Comparison of ENCODE assay signal across 18 mouse cellular contexts in genomic region chrX:73658391-73658790, GRCm38 (mm10). TPM values are rescaled to one million over a fixed set of nuclear protein-coding genes. Genes with fewer than 3 reads are reported as not detected.
DNase-seq lines count a peak whose midpoint lies in the region; ATAC-seq and TF ChIP-seq lines count a peak whose summit lies in the region.
"Had no signal": no experiment of that assay in that cellular context is flagged by ENCODE, and none has a peak within 500 bp of the region (broad histone marks: within the 10 kb centered on the region; RNA-seq: fewer than 3 reads in every experiment).

No protein-coding gene starts in this region.

- 0 out of 2 replicates have a peak overlapping the region, but pooled peaks have one; percentile 75 for H3K9ac ChIP-seq in hindbrain, embryonic 13.5 days
- no peak overlapping the region for H3K9ac ChIP-seq in hindbrain, embryonic 11.5 days (ENCODE audit: low read depth, low read length)
- H3K9ac ChIP-seq in forebrain, embryonic 14.5 days (ENCODE audit: low read length): no peak overlapping the region
- no peak overlapping the region for H3K9ac ChIP-seq in hindbrain, postnatal 0 days (replicated peaks; ENCODE audit: low read length)
- peak overlapping the region; percentile 49 for H3K9ac ChIP-seq in neural tube, embryonic 15.5 days (replicated peaks)
- H3K9ac ChIP-seq: embryonic facial prominence, embryonic 13.5 days; liver, embryonic 15.5 days; stomach, embryonic 15.5 days had no signal

- H3K9me3 ChIP-seq in hindbrain, embryonic 13.5 days: no peaks in the 10 kb centered on the region
- H3K9me3 ChIP-seq in hindbrain, embryonic 11.5 days (ENCODE audit: control insufficient read depth, low read length): no peaks in the 10 kb centered on the region
- no peaks in the 10 kb centered on the region for H3K9me3 ChIP-seq in forebrain, embryonic 14.5 days (replicated peaks; ENCODE audit: control insufficient read depth, low read length)
- no peaks in the 10 kb centered on the region for H3K9me3 ChIP-seq in hindbrain, postnatal 0 days (ENCODE audit: low read length)
- H3K9me3 ChIP-seq in neural tube, embryonic 15.5 days (replicated peaks): no peaks in the 10 kb centered on the region
- H3K9me3 ChIP-seq: embryonic facial prominence, embryonic 13.5 days; G1E; liver, embryonic 15.5 days; stomach, embryonic 15.5 days had no signal

- WGBS in hindbrain, embryonic 13.5 days: 24% methylated on average over 7 of the region's 7 CpGs
- WGBS in hindbrain, embryonic 11.5 days: 50% methylated on average over 4 of the region's 7 CpGs
- 46% methylated on average over 7 of the region's 7 CpGs for WGBS in forebrain, embryonic 14.5 days
- 49% methylated on average over 7 of the region's 7 CpGs for WGBS in hindbrain, postnatal 0 days
- WGBS in neural tube, embryonic 15.5 days: 36% methylated on average over 7 of the region's 7 CpGs

- peak overlapping the region; percentile 53 for H3K4me3 ChIP-seq in hindbrain, embryonic 13.5 days
- no peak overlapping the region for H3K4me3 ChIP-seq in hindbrain, embryonic 11.5 days (ENCODE audit: low read depth, low read length)
- H3K4me3 ChIP-seq in forebrain, embryonic 14.5 days (ENCODE audit: low read depth, low read length): peak overlapping the region; percentile 43; the same call in 1 of the 2 replicates
- H3K4me3 ChIP-seq in hindbrain, postnatal 0 days (ENCODE audit: low read length): peak overlapping the region; percentile 46
- H3K4me3 ChIP-seq in neural tube, embryonic 15.5 days (replicated peaks): peak overlapping the region; percentile 49
- H3K4me3 ChIP-seq: heart, adult 2 months; liver, embryonic 15.5 days; stomach, embryonic 15.5 days had no signal

- ATAC-seq in hindbrain, embryonic 13.5 days (ENCODE audit: low FRiP score): no peak
- no peak for ATAC-seq in hindbrain, embryonic 11.5 days (ENCODE audit: low FRiP score)
- ATAC-seq in forebrain, embryonic 14.5 days: no peak
- ATAC-seq in hindbrain, postnatal 0 days: no peak
- no peak for ATAC-seq in neural tube, embryonic 15.5 days (ENCODE audit: low FRiP score)
- ATAC-seq: intestine, embryonic 16.5 days had no signal

- no peaks in the 10 kb centered on the region for H3K27me3 ChIP-seq in hindbrain, embryonic 13.5 days
- no peaks in the 10 kb centered on the region for H3K27me3 ChIP-seq in hindbrain, embryonic 11.5 days (ENCODE audit: control insufficient read depth, insufficient read depth, low read length)
- no peaks in the 10 kb centered on the region for H3K27me3 ChIP-seq in forebrain, embryonic 14.5 days (replicated peaks; ENCODE audit: control insufficient read depth, insufficient read depth, low read length)
- no peaks in the 10 kb centered on the region for H3K27me3 ChIP-seq in hindbrain, postnatal 0 days (ENCODE audit: insufficient read depth, low read length)
- H3K27me3 ChIP-seq in neural tube, embryonic 15.5 days (replicated peaks): no peaks in the 10 kb centered on the region
- H3K27me3 ChIP-seq: stomach, embryonic 15.5 days had no signal

- peaks cover 14% of the 10 kb centered on the region for H3K4me1 ChIP-seq in hindbrain, embryonic 13.5 days (replicated peaks)
- H3K4me1 ChIP-seq in hindbrain, embryonic 11.5 days (replicated peaks; ENCODE audit: control insufficient read depth, insufficient read depth, low read length): no peaks in the 10 kb centered on the region
- H3K4me1 ChIP-seq in forebrain, embryonic 14.5 days (ENCODE audit: control insufficient read depth, insufficient read depth, low read length): no peaks in the 10 kb centered on the region
- H3K4me1 ChIP-seq in hindbrain, postnatal 0 days (ENCODE audit: insufficient read depth, low read length): no peaks in the 10 kb centered on the region
- H3K4me1 ChIP-seq in neural tube, embryonic 15.5 days: peaks cover 19% of the 10 kb centered on the region
- H3K4me1 ChIP-seq: embryonic facial prominence, embryonic 13.5 days; liver, embryonic 15.5 days; stomach, embryonic 15.5 days had no signal

- no peak for TF ChIP-seq CTCF in hindbrain, postnatal 0 days (IDR thresholded peaks at IDR 0.05; ENCODE audit: low read depth)

- H3K27ac ChIP-seq in hindbrain, embryonic 13.5 days: no peak overlapping the region
- H3K27ac ChIP-seq in hindbrain, embryonic 11.5 days (ENCODE audit: low read depth, low read length): no peak overlapping the region
- H3K27ac ChIP-seq in forebrain, embryonic 14.5 days (ENCODE audit: low read depth, low read length): no peak overlapping the region
- H3K27ac ChIP-seq in hindbrain, postnatal 0 days: no peak overlapping the region; the same call in 1 of the 2 replicates
- no peak overlapping the region for H3K27ac ChIP-seq in neural tube, embryonic 15.5 days (replicated peaks)
- H3K27ac ChIP-seq: embryonic facial prominence, embryonic 13.5 days; heart, adult 2 months; liver, embryonic 15.5 days; macrophage; stomach, embryonic 15.5 days had no signal

- H3K4me2 ChIP-seq in hindbrain, embryonic 13.5 days: peak overlapping the region; percentile 58
- H3K4me2 ChIP-seq in hindbrain, embryonic 11.5 days (replicated peaks; ENCODE audit: low read depth, low read length): no peak overlapping the region
- peak overlapping the region; percentile 59 for H3K4me2 ChIP-seq in forebrain, embryonic 14.5 days (ENCODE audit: low read length)
- H3K4me2 ChIP-seq in hindbrain, postnatal 0 days (ENCODE audit: low read depth, low read length): peak overlapping the region; percentile 60
- peak overlapping the region; percentile 58 for H3K4me2 ChIP-seq in neural tube, embryonic 15.5 days
- H3K4me2 ChIP-seq: liver, embryonic 15.5 days had no signal

- peaks cover 6% of the 10 kb centered on the region; the same call in 1 of the 2 replicates for H3K36me3 ChIP-seq in hindbrain, embryonic 13.5 days
- H3K36me3 ChIP-seq in hindbrain, embryonic 11.5 days (ENCODE audit: control insufficient read depth, insufficient read depth, low read length): no peaks in the 10 kb centered on the region
- no peaks in the 10 kb centered on the region for H3K36me3 ChIP-seq in forebrain, embryonic 14.5 days (ENCODE audit: control insufficient read depth, insufficient read depth, low read length)
- no peaks in the 10 kb centered on the region for H3K36me3 ChIP-seq in hindbrain, postnatal 0 days (ENCODE audit: insufficient read depth, low read length)
- no peaks in the 10 kb centered on the region for H3K36me3 ChIP-seq in neural tube, embryonic 15.5 days
- H3K36me3 ChIP-seq: embryonic facial prominence, embryonic 13.5 days; G1E; liver, embryonic 15.5 days; stomach, embryonic 15.5 days had no signal

- no peak for DNase-seq in hindbrain, embryonic 11.5 days (ENCODE audit: low spot score)
- no peak for DNase-seq in forebrain, embryonic 14.5 days (ENCODE audit: low spot score)
- peak; percentile 15 for DNase-seq in hindbrain, postnatal 0 days (ENCODE audit: low spot score)
- DNase-seq in right cerebral cortex, postnatal 25 days: no peak
- DNase-seq in urinary bladder, postnatal 10 days (ENCODE audit: low spot score): no peak
- DNase-seq: adrenal gland, postnatal 14 days; heart, adult 2 months; heart, postnatal 10 days; kidney, postnatal 10 days; thymus, postnatal 4 days had no signal

RNA-seq across cellular contexts. Expression of gene Pnck, which starts 1.5 kb away (rescaled TPM):
- polyA plus RNA-seq in hindbrain, embryonic 13.5 days (2015; fragmentation: Nextera tagmentation; extraction: Ambion mirVana): 107 and 116 TPM in 2 replicates
- 14.0 and 15.5 TPM in 2 replicates for polyA plus RNA-seq in hindbrain, embryonic 11.5 days (2014; fragmentation: Nextera tagmentation; extraction: Ambion mirVana)
- 116 and 118 TPM in 2 replicates for polyA plus RNA-seq in forebrain, embryonic 14.5 days (2014; fragmentation: Nextera tagmentation; extraction: Ambion mirVana)
- 109 and 116 TPM in 2 replicates for total RNA-seq in hindbrain, postnatal 0 days (2014; rRNA removed)
- polyA plus RNA-seq in hindbrain, postnatal 0 days (2015; fragmentation: Nextera tagmentation; extraction: Ambion mirVana): 145 and 149 TPM in 2 replicates
- polyA plus RNA-seq in neural tube, embryonic 15.5 days (2015; fragmentation: Nextera tagmentation; extraction: Ambion mirVana): 156 and 187 TPM in 2 replicates
- total RNA-seq: G1E had no signal
- polyA plus RNA-seq: G1E had no signal

RNA-seq across cellular contexts. Expression of gene Slc6a8, which starts 14.6 kb away (rescaled TPM):
- polyA plus RNA-seq in hindbrain, embryonic 13.5 days (2015; fragmentation: Nextera tagmentation; extraction: Ambion mirVana): 7.0 and 7.3 TPM in 2 replicates
- 6.0 and 7.8 TPM in 2 replicates for polyA plus RNA-seq in hindbrain, embryonic 11.5 days (2014; fragmentation: Nextera tagmentation; extraction: Ambion mirVana)
- polyA plus RNA-seq in forebrain, embryonic 14.5 days (2014; fragmentation: Nextera tagmentation; extraction: Ambion mirVana): 6.2 and 6.8 TPM in 2 replicates
- total RNA-seq in hindbrain, postnatal 0 days (2014; rRNA removed): 60.6 and 61.1 TPM in 2 replicates
- polyA plus RNA-seq in hindbrain, postnatal 0 days (2015; fragmentation: Nextera tagmentation; extraction: Ambion mirVana): 7.6 and 8.2 TPM in 2 replicates
- 8.2 TPM in 2 replicates for polyA plus RNA-seq in neural tube, embryonic 15.5 days (2015; fragmentation: Nextera tagmentation; extraction: Ambion mirVana)

RNA-seq across cellular contexts. Expression of gene Dusp9, which starts 19.2 kb away (rescaled TPM):
- 1.1 and 1.2 TPM in 2 replicates for polyA plus RNA-seq in hindbrain, embryonic 13.5 days (2015; fragmentation: Nextera tagmentation; extraction: Ambion mirVana)
- polyA plus RNA-seq in hindbrain, embryonic 11.5 days (2014; fragmentation: Nextera tagmentation; extraction: Ambion mirVana): 3.5 and 4.9 TPM in 2 replicates
- polyA plus RNA-seq in forebrain, embryonic 14.5 days (2014; fragmentation: Nextera tagmentation; extraction: Ambion mirVana): 0.22 and 0.27 TPM in 2 replicates
- total RNA-seq in hindbrain, postnatal 0 days (2014; rRNA removed): 2.3 and 3.3 TPM in 2 replicates
- polyA plus RNA-seq in hindbrain, postnatal 0 days (2015; fragmentation: Nextera tagmentation; extraction: Ambion mirVana): 1.1 and 1.3 TPM in 2 replicates
- 1.0 and 1.8 TPM in 2 replicates for polyA plus RNA-seq in neural tube, embryonic 15.5 days (2015; fragmentation: Nextera tagmentation; extraction: Ambion mirVana)
- total RNA-seq: heart, adult 2 months had no signal

RNA-seq across cellular contexts. Expression of gene Bcap31, which starts 57.6 kb away (rescaled TPM):
- 128 and 138 TPM in 2 replicates for polyA plus RNA-seq in hindbrain, embryonic 13.5 days (2015; fragmentation: Nextera tagmentation; extraction: Ambion mirVana)
- polyA plus RNA-seq in hindbrain, embryonic 11.5 days (2014; fragmentation: Nextera tagmentation; extraction: Ambion mirVana): 146 and 155 TPM in 2 replicates
- polyA plus RNA-seq in forebrain, embryonic 14.5 days (2014; fragmentation: Nextera tagmentation; extraction: Ambion mirVana): 113 and 119 TPM in 2 replicates
- total RNA-seq in hindbrain, postnatal 0 days (2014; rRNA removed): 50.1 and 50.6 TPM in 2 replicates
- 150 and 157 TPM in 2 replicates for polyA plus RNA-seq in hindbrain, postnatal 0 days (2015; fragmentation: Nextera tagmentation; extraction: Ambion mirVana)
- polyA plus RNA-seq in neural tube, embryonic 15.5 days (2015; fragmentation: Nextera tagmentation; extraction: Ambion mirVana): 146 and 166 TPM in 2 replicates

RNA-seq across cellular contexts. Expression of gene Abcd1, which starts 58.0 kb away (rescaled TPM):
- 11.1 and 11.2 TPM in 2 replicates for polyA plus RNA-seq in hindbrain, embryonic 13.5 days (2015; fragmentation: Nextera tagmentation; extraction: Ambion mirVana)
- polyA plus RNA-seq in hindbrain, embryonic 11.5 days (2014; fragmentation: Nextera tagmentation; extraction: Ambion mirVana): 7.6 and 8.7 TPM in 2 replicates
- polyA plus RNA-seq in forebrain, embryonic 14.5 days (2014; fragmentation: Nextera tagmentation; extraction: Ambion mirVana): 7.3 and 9.1 TPM in 2 replicates
- total RNA-seq in hindbrain, postnatal 0 days (2014; rRNA removed): 16.6 and 18.0 TPM in 2 replicates
- polyA plus RNA-seq in hindbrain, postnatal 0 days (2015; fragmentation: Nextera tagmentation; extraction: Ambion mirVana): 8.4 and 8.5 TPM in 2 replicates
- 13.6 and 15.5 TPM in 2 replicates for polyA plus RNA-seq in neural tube, embryonic 15.5 days (2015; fragmentation: Nextera tagmentation; extraction: Ambion mirVana)

Comparison
In these comparisons a context has a peak if more than half of its experiments do, and no peak if none do; other contexts are left out.
1. H3K9ac ChIP-seq: peak in hindbrain, embryonic 13.5 days (single experiment) and neural tube, embryonic 15.5 days (single experiment); none in hindbrain, embryonic 11.5 days (single experiment), forebrain, embryonic 14.5 days (single experiment) and hindbrain, postnatal 0 days (single experiment).